Mouse (Mus musculus): ENCODE results near the gene Lmna.

Gene Lmna

DNA sequence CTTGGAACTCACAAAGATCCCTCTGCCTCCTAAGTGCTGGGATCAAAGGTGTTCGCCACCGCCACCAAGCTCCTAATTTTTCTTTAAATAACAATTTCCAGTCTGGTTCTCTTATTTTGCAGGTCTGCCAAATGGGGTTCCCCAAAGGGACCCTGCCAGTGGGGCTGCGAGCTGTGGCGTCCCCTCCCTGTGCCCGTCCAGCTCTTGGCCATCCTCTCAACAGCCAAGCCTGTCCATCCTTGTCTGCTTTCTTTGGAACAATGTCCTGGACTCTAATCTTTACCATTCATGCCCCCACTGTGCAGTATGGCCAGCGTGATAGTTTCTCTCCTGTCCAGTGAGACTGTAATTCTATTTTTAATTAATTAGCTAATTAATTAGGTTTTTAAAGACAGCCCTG lies 11.4 kb upstream of the Lmna start:
- no peak for DNase-seq (ENCODE audit: low spot score in 2 of 2)

DNA sequence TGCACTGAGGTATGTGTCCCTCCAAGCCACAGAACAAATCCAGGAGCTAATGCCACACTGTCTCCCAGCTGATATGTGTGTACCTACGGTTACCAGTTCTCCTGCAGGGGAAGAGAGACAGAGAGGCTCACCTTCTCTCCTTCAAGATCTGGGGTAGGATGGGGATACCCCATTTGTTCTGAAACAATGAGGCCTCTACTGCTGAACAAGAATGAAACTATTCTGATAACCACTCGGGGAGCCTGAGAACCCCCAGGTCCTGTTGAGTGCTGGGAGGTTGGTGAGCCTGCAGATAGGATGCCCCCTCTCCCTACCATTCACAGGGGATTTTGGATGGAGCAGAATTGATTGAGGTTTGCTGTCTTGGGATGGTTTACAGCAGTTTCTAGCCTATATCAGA lies 10.3 kb upstream of the Lmna start:
- DNase-seq (ENCODE audit: low spot score in 2 of 2): no peak

DNA sequence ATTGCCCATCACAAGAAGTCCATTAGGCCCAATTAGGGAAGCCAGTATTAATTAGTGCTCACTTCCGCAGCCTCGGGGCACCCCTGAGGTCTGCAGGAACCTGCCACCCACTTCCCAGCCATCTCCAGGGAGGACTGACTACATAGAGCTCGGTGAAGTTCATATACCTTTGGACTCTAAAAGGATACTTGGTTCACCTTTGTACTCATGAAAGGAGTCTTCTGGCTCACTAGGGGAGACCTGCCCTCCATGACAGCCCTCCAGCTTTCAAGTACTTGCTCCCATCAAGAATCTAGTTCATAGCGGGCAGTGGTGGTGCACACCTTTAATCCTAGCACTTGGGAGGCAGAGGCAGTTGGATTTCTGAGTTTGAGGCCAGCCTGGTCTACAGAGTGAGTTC lies 8.7 kb upstream of the Lmna start:
- no peak for DNase-seq (ENCODE audit: low spot score in 2 of 2)

DNA sequence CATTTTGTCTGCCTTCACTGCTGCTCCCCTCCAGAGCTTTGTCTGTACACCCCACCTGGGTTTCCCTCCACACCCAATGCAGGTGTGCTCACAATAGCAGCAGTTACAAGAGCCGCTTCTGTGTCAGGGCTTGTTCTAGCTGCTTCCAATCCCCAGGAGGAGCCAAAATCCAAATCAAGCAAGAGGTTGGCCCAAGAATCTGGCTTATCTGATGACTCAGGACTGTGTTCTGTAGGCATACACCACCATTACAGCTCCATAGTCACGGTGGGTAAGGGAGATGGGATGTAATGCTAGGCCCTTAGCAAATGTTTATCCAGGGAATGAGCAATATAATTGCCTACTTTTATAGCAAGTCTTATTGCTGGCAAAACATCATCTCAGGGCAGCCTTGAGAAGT lies 6.7 kb upstream of the Lmna start:
- no peak for DNase-seq (ENCODE audit: low spot score in 2 of 2)

DNA sequence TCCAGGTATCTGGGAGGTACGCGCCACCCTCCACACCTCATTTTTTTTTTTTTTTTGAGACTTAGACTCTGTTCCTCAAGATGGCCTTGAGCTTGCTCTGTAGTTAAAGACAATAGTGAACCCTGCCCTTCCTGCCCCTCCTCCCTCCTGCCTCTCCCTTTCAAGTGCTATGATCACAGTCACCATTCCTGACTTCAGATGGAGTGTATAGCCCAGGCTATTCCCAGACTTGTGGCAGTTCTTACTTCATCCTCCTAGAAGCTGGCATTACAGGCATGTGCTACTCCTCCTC lies 5.3 kb upstream of the Lmna start:
- no peak for DNase-seq (ENCODE audit: low spot score in 2 of 2)

DNA sequence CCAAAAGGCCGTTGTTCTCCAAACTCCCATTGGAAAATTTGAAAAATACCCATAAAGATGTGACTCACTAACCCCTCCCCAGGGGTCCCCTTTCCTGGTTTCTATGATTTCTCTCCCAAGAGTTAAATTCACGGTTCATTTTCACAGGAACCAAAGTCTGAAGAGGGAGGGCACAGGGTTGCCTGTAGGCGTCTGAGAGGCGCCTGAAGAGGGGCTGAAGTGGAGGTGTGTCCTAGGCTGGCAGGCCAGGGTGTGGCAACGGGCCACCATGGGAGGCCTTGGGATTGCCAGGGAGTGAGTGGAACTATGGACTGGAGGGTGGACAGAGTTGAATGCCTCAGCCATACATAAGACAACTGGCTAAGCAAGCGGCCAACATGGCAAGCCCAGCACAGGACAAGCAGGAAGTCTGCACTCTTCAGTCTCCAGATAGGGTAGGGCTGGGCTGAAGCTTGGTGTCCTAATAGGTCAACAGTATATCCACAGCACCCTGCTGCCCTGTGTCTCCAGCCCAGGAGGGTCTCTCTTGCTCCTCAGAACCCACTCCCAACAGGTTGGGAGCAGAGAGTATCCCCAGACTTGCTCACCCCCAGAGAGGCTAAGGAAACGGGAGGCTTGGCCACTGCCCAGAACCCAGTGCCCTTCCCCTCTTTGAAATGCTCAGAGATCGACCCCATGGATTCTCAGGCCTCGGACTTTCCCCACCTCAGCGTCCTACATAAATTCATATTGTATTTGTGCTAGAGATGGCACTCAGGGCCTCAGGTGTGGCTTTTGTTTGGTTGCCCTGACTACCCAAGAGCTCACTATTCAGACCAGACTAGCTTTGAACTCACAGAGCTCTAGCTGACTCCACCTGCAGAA lies 4.7 kb upstream of the Lmna start:
- DNase-seq (ENCODE audit: low spot score in 2 of 2): no peak

DNA sequence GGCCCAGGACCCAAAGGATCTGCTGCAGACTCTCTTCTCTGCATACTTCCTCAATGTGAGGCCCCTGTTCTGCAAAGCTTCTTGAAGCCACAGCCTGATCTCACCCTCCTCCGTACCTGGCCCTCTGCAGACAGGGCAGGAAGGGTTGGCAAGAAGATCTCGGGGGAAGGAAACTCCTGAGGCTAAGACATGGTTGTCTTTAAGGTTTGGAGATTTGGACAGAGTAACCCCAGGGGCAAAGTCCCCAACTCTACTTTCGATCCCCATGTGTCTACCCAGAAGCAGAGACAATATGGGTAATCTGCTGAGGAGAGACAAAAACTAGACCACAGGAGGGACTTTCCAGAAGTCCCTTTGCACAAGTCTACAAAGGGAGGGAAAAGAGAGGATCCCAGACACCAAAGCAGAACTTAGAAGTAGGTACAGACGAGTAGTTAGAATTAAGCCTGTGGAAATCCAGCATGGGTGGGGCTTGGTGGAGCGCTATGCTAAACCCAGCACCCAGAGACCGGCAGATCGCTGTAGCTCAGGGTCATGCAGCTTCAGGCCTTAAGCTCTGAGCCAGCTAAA lies 3.9 kb upstream of the Lmna start:
- no peak for DNase-seq (ENCODE audit: low spot score in 2 of 2)

DNA sequence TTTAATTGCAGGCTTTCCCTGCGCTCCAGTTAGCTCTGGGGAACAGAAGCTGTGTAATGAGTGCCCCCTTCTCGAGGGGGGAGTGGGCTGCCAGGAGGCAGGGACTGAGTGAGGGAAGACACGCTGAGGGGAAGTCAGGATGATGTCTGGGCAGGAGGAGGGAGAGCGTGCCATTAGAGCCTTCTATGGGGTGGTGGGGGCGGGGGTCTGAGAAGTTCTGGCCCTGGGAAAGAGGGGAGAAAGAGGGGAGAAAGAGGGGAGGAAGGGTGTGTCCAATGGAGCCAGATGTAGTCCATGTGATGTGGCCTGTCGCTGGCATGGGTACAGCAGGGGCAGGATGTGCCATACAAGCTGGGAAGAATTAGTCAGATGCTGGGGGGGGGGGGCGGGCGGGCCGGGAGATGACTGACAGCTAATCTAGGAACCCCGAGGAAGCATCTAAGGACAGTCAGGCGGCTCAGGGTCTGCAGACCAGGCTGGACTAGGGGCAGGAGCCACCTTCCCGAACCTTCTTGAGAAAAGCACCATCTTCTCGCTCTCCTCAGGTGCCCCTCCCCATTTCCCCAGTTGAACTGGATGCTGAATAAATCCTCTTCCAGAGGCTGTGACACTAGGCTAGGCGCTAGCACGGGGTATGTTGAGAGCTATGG lies 3.3 kb upstream of the Lmna start:
- DNase-seq (ENCODE audit: low spot score in 2 of 2): no peak

DNA sequence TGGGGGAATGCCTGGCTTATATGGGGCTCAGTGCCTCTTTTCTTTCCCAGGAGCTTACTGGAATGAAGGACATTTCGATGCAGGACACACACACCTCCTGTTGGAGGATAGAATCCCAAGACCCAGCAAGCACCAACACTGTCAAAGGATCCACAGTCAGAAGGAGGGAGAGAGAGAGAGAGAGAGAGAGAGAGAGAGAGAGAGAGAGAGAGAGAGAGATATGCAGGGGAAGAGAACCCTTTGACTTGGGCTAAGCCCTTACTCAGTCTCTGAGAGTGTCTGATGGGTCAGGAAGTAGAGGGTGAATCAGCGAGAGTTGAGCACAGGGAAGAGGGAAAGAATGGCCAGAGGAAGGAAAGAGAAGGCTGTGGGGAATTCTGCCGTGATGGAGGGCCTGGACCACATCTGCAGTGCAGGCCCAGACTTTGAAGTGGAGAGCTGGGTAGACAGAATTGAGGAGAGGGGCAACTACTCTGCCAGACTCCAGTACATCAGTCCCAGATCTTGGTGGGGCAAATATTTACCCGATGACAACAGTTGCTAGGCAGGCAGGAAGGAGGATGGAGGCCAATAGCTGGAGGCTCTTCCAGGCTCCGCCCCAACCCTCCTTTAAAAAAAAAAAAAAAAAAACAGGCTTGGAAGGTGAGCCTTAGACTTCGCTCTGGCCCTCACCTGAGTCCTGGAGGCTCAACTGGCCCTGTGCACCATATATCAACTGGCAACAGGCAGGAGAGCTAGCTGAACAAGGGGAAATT lies 2.6 kb upstream of the Lmna start:
- no peak for DNase-seq (ENCODE audit: low spot score in 2 of 2)

DNA sequence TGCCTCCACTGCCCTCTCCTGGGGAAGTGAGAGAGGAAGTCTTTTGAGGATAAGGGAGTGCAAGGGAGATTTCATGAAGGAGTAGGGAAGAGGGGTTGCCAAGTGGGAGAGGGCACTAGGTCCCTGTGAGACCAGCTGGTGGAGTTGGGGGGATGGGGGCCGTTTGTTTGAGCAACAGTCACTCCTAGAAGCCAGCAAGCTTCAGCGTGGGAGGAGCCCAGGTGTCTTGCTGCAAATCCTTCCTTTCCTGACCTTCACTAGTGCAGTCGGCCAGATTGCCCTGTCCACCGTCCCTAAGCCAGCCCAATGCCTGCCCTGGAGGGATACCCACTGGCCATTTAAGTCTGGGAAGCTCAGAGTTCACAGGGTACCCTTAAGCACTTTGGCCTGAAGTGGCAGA lies 1.8 kb upstream of the Lmna start:
- no peak for DNase-seq (ENCODE audit: low spot score in 2 of 2)

DNA sequence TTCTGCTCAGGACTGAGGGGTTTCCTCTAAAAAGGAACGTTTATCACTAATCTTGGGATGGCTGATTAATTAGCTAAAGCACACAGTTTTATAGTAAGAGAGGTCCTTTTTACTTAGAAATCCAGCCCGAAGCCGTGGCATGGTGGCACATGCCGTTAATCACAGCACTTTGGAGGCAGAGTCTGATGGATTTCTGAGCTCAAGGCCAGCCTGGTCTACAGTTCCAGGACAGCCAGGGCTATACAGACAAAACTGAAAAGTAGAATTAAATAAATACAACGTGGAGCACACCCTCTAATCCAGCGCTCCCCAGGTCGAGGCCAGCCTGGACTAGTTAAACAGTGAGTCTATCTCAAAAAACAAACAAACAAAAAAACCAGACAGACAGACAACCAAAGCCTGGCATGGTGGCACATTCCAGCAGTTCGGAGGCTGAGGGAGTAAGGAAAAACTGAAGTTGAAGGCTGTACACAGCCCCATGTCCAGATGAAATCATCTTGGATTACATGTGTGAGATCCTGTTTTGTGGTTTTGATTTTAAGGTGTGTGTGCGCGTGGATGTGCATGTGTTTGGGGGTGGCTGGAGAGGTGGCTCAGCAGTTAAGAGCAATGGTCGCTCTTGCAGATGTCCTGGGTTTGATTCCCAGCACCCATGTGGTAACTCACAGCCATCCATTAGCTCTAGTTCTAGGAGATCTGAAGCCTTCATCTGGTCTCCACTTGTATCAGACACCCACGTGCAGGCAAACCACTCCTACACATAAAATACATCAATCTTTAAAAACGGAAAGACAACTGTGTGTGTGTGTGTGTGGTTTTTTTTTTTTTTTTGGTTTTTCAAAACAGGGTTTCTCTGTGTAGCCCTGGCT lies 899 bp upstream of the Lmna start:
- no peak for DNase-seq (ENCODE audit: low spot score in 2 of 2)

DNA sequence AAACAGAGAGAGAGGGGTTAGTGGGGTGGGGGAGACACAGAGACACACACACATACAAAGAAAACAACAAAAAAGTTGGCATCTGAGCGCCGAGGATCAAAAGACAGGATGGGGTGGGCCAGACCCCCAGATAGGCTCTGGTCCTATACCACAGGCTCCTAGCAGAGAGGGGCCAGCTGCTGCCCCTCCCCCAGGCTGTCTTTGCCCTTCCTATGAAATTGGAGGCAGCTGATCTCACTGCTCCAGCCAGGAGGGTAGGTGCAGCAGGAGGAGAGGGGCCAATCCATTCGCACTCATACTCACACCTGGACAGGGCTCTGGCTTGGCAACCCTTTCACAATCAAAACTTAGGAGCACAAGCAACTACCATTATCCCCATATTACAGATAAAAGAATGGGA lies 506 bp downstream of the Lmna start:
- no peak for DNase-seq (ENCODE audit: low spot score in 2 of 2)

DNA sequence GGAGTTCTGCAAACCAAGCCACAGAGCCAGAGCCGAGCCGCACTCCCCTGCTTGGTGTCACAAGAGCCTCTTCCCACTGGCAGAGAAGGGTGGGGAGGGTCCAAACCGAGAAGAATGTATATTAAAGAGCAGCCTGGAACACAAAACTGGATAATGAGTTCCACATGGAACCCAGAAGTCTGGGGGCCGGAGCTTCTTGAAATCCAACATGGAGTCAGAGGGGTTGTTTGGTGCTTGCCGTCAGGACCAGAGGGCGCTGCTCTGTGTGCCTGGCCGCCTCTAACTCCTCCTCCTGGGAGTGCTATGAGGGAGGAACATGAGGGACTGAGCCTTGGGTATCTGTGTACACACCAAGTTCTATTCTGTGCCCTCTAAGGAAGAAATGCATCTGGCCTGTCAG lies 4.0 kb downstream of the Lmna start:
- no peak for DNase-seq (ENCODE audit: low spot score in 2 of 2)

DNA sequence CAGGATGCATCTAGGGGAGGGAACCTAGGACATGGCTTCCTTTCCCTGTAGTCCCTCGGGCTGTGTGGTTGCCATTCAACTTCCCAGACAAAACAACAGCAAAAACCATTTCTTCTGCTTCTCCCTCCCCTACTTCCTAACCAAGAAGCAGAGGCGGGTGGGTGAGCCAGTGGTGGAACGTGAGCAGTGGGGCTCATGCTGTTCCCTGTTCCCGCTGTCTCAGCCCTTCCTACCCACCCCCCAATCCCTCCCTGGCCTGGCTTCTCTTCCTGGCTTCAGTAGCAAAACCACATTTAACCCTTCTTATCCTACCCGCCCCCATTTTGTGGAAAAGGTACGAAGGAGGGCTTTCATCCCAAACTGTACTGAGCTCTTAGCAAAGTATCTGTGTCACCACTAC lies 4.7 kb downstream of the Lmna start:
- DNase-seq (ENCODE audit: low spot score in 2 of 2): no peak

DNA sequence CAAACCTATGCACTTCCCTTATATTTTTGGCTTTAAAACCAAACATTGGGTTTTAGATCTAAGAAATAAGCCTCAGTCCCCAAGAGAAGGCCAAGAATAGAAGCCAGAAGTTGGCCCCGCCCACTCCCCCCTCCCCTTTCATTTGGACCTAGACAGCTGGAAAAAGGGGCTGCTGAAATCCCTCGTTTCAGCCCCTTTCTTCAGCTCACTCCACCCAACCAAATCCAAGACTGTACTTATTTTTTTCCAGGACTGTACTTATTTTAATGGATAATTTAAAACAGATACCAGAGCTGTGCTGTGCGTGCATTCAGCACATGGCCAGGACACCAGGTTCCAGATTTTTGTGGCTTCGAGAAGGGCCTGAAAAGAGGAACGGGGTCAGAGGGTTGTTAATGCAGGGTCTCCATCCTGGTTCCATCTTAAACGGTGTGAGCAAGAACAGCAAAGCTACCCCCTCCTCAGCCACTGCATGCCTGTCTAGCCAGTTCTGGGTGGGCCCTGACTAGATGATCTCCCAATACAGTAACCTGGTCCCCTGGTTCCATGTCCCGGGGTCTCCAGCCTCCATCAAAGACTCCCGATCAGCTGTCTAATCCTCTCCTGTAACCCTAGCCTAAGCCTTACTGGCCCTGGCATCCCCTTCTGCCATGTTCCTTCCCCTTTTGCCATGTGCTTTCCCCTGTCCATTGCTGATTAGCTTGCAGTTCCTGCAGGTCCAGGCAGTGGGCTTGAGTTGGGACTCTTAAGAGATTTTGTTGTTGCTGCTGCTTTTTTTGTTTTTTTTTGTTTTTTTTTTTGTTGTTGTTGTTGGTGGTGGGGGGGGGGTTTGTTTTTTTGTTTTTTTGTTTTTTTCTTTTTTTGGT lies 5.6 kb downstream of the Lmna start:
- no peak for DNase-seq (ENCODE audit: low spot score in 2 of 2)

DNA sequence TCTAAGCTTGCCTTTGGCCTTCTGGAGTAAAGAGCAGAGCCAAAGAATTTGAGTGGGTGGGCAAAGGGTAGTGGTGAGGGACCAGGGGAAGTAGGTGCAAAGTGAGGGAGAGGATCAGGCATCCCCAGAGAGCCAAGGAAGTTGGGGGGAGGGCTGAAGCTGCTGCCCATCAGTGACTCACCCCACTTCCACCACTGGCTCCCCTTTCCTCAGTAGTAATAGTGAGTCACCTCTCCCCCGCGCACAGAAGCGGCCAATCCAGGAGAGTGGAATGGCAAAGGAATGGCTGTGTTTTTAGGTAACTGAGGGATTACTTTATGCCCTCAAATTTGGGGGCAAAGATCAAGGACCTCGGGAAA lies 6.3 kb downstream of the Lmna start:
- DNase-seq (ENCODE audit: low spot score in 2 of 2): peak in 1 of 2 experiments; percentile 67

DNA sequence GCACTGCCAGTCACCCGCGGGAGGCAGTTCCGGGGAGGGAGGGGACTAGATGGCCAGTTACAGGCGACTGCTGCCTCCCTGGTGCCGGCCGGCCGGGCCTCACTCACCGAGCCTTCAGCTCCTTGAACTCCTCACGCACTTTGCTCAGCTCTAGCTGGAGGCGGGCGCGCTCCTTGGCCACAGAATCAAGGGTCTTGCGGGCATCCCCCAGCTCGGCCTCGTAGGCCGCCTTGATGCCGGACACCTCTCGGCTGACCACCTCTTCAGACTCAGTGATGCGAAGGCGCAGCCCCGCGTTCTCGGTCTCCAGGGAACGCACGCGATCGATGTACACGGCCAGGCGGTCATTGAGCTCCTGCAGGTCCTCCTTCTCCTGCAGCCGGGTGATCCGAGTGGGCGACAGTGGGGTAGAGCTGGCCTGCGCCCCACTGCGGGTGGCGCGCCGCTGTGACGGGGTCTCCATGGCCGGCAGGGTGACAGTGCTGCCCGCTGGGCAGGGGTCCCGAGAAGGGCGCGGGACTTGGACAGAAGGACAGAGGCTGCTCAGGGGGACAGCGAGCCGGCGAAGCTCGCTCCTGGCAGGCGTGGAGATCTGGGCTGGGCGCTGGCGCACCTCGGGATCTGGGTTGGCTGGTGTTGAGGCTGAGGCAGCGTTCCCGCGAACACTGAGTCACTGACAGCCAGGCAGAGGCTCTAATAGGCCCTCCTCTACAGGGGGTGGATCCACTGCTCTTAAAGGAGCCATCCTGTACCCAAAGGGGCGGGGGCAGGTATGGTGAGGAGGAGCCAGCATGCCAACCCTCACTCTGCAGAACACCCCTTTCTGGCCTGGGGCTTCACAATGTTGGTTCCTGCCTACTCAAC lies 6.9 kb downstream of the Lmna start:
- DNase-seq (ENCODE audit: low spot score in 2 of 2): peak; percentile 94 to 96

DNA sequence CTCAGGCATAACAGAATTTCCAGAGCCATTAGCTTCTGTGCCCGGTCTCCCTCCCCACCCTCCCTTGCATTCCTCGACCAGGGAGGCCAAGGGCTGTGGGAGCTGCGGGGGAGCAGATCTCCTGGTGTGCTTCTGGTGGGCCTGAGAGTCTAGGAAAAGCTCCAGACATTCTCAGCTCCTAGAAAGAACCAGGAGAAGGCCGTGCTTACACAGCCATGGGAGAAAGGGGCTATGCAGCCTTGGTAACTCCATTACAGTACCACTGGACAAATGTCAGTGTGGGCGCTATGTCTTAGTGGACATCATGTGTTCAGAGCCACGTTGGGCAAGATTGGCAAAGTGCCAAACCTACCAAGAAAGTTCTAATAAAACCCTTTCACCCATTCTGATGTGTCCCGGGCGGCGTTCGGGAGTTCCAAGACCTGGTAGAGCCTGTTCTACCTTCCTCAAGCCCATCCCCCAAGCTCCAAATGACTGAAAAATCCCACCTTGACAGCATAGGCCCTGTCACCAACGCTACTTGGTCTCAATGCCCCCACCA lies 7.7 kb downstream of the Lmna start:
- DNase-seq (ENCODE audit: low spot score in 2 of 2): no peak

DNA sequence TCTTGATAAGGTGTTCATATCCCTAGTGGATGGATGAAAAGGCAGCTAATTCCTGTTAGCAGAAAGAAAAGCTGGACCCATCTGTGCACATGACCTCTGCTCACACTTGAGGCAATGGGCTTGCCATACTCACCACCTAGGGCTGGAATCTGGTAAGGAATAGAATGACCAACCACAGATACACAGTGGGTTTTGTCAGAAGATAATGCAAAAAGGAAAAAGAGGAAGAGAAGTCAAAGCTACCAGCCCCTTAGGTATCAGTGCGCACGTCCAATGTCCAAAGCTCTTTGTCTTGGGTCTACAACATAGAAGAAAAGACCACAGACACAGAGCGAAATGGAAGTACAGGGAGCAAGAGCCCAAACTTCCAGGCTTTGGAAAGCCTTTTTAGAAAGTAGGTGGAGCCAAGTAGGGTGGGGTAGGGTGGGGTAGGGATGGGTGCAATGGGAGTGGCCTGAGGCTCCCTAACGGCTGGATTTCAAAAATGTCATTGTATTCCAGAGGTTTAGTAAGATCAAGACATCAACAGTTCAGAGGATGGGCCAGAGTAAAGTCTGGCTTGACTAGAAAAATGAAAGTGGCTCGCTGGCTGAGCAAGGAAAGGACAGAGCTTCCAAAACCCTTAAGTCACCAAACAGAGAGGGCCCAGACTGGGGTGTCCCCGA lies 8.3 kb downstream of the Lmna start:
- DNase-seq (ENCODE audit: low spot score in 2 of 2): no peak
